Mouse (Mus musculus) midbrain, embryonic 11.5 days (tissue): ENCODE data around the gene Lrguk. TPM values are rescaled to one million over a fixed set of nuclear protein-coding genes. Genes with fewer than 3 reads are reported as not detected.
A peak's percentile ranks its signal among the peaks of the same experiment; 100 is the strongest.

Source experiments
- ATAC-seq: fragments of 200-750 bp; cut with Nextera tagmentation; 2 replicates; pipeline ENCODE4 v1.8.0; 2017; ENCODE audit warnings: moderate TSS enrichment, moderate library complexity; ENCODE audit not compliant: low FRiP score
- DNase-seq: peaks from one replicate; pipeline ENCODE4 v3.0.0; 2015; ENCODE audit warnings: low spot score; ENCODE audit errors: missing footprints
- H3K27ac ChIP-seq: fragments of 300-500 bp; sonication (generic); 2 replicates; pipeline ENCODE4 v1.5.1; 2014; ENCODE audit warnings: low read depth, low read length
- H3K27me3 ChIP-seq: fragments of 300-500 bp; sonication (generic); 2 replicates; pipeline ENCODE4 v1.6.1; 2014; ENCODE audit warnings: mild to moderate bottlenecking, low read length, moderate library complexity, mixed read lengths; ENCODE audit not compliant: control insufficient read depth, insufficient read depth
- H3K36me3 ChIP-seq: fragments of 300-500 bp; sonication (generic); 2 replicates; pipeline ENCODE4 v1.6.1; 2014; ENCODE audit warnings: mild to moderate bottlenecking, low read length, moderate library complexity, mixed read lengths; ENCODE audit not compliant: control insufficient read depth, insufficient read depth
- H3K4me1 ChIP-seq: fragments of 300-500 bp; sonication (generic); 2 replicates; pipeline ENCODE4 v1.6.1; 2014; ENCODE audit warnings: low read length; ENCODE audit not compliant: control insufficient read depth, insufficient read depth
- H3K4me2 ChIP-seq: fragments of 300-500 bp; sonication (generic); 2 replicates; pipeline ENCODE4 v1.6.1; 2014; ENCODE audit warnings: mild to moderate bottlenecking, moderate library complexity
- H3K4me3 ChIP-seq: fragments of 300-500 bp; sonication (generic); 2 replicates; pipeline ENCODE4 v1.5.1; 2014; ENCODE audit warnings: low read depth, low read length
- H3K9ac ChIP-seq: fragments of 300-500 bp; sonication (generic); 2 replicates; pipeline ENCODE4 v1.6.1; 2014; ENCODE audit warnings: low read length
- H3K9me3 ChIP-seq: fragments of 300-500 bp; sonication (generic); 2 replicates; pipeline ENCODE4 v1.6.1; 2016; ENCODE audit warnings: low read length; ENCODE audit not compliant: control insufficient read depth
- WGBS: fragments of 180-500 bp; shearing (Covaris S2); extraction: QIAGEN DNeasy Blood & Tissue Kit; methylation state at CpG from one replicate; pipeline ENCODE4 v1.1.7; 2014; 5-methylcytosine and 5-hydroxymethylcytosine counted together
- polyA plus RNA-seq: library from polyadenylated mRNA; unstranded; fragments of >200 nt; fragmentation: Nextera tagmentation; extraction: Ambion mirVana; gene quantifications from 2 replicates; pipeline ENCODE4 v1.2.1, GENCODE M21; 2014

Gene Lrguk
- polyA plus RNA-seq, 1 experiment from 2014 or later, result 0.78 TPM

DNA sequence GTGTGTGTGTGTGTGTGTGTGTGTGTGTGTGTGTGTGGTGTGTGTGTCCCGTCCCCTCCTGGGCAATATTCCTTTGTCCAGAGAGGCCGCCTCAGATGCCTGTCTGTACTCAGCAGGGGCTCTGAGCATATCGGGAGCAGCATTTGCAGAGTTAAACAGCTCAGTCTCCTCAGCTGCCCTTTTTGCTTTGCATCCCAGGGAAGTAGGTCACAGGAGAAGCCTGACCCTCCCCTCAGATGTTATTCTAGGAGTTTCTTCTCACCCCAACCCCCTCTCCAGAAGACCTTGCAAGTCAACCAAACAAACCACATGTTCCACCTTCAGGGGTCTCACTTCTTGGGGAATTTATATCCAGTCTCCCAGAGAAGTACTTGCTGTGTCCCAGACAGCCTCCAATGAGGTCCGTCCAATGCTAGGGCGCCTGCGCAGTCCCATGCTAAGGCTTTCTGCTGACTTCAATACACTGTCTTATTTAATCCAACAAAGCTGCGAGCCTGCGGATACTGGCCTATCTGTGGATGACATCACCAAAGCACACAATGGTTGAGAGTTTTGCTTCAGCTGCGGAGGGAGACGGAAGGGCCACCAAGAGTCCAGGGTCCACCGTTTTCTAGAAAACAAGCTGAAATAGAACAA is 17.4 kb downstream of the Lrguk start:
- 68% methylated on average over 11 of the region's 11 CpGs for WGBS
- H3K9ac ChIP-seq, result no peak overlapping the region
- ATAC-seq (no peak), DNase-seq (peak; percentile 80)
- no peak overlapping the region for H3K4me3 ChIP-seq
- no peak overlapping the region for H3K27ac ChIP-seq
- H3K9me3 ChIP-seq, result no peaks in the 10 kb centered on the region
- H3K4me1 ChIP-seq, result peaks cover 2% of the 10 kb centered on the region; the same call in 1 of the 2 replicates
- no peaks in the 10 kb centered on the region for H3K27me3 ChIP-seq
- H3K4me2 ChIP-seq, result no peak overlapping the region
- no peaks in the 10 kb centered on the region for H3K36me3 ChIP-seq

DNA sequence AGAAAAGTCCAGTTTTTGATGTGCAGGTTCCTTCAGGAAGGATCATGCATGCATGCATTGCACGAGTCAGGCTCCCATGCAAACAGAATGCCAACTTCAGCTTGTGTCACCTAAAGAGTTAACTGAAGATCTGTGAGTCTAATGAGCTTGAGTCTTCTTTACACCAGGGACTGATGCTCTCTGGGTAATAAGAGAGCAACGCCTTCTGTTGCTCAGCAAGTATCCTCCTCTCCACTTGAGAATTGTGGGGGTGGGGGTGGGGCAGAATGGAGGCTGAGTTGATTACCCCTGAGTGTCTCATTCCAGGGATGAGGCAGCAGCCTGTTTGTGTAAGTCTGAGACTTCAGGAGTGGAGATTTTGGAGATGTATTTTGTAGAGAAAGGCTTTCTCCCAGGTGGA is 20.2 kb downstream of the Lrguk start:
- H3K4me1 ChIP-seq, result peaks cover 2% of the 10 kb centered on the region; the same call in 1 of the 2 replicates
- no peak for ATAC-seq
- WGBS, result 63% methylated on average over 2 of the region's 2 CpGs
- H3K4me3 ChIP-seq, result no peak overlapping the region
- no peak overlapping the region for H3K9ac ChIP-seq
- H3K27ac ChIP-seq, result no peak overlapping the region
- no peaks in the 10 kb centered on the region for H3K27me3 ChIP-seq
- H3K4me2 ChIP-seq, result no peak overlapping the region
- DNase-seq, result peak; percentile 47
- no peaks in the 10 kb centered on the region for H3K9me3 ChIP-seq
- no peaks in the 10 kb centered on the region for H3K36me3 ChIP-seq

DNA sequence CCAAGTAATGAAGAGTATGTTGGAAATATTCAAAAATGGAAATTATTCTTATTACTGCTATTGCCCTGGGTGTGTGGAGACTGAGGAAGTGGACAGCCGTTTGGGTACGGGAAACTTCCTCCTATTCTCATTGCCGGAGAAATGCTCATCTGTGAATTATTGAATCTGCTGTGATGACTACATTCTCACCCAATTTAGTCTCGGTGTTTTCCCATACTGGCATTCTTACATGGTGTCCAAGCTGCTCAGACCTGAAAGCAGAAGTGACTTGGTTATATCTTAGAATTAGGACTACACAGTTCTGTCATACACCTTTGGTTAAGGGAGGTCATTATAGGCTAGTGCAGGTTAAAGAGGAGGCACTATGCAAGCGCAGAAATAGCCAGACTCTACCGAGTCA is 30.5 kb downstream of the Lrguk start:
- DNase-seq (peak; percentile 49), ATAC-seq (no peak)
- H3K9ac ChIP-seq, result no peak overlapping the region
- no peaks in the 10 kb centered on the region for H3K9me3 ChIP-seq
- H3K27me3 ChIP-seq, result no peaks in the 10 kb centered on the region
- H3K36me3 ChIP-seq, result no peaks in the 10 kb centered on the region
- no peak overlapping the region for H3K27ac ChIP-seq
- no peak overlapping the region for H3K4me2 ChIP-seq
- no peak overlapping the region for H3K4me3 ChIP-seq
- WGBS, result 97% methylated on average over 6 of the region's 6 CpGs
- H3K4me1 ChIP-seq, result no peaks in the 10 kb centered on the region

DNA sequence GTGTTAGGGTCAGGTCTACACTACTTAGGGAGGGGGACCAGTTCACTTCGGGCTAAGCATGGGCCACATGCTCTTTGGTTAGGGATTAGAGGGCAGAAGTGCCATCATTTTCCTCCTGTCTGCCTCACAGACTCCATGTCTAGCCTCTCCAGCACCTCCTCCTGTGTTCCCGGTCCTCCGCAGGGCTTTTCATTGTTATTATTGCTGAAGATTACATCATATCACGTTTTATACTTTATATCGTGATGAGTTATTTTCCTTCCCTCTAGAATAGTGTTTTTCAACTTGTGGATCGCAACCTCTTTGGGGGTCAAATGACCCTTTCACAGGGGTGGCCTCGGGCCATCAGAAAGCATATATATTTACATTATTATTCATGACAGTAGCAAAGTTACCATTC is 37.5 kb downstream of the Lrguk start:
- Histone ChIP-seq H3K27me3 (no peaks in the 10 kb centered on the region), H3K4me3 (no peak overlapping the region), H3K4me1 (peaks cover 7% of the 10 kb centered on the region; the same call in 1 of the 2 replicates), H3K9me3 (no peaks in the 10 kb centered on the region), H3K4me2 (no peak overlapping the region), H3K27ac (no peak overlapping the region), H3K9ac (no peak overlapping the region), H3K36me3 (no peaks in the 10 kb centered on the region)
- ATAC-seq (no peak), DNase-seq (peak; percentile 66)
- 93% methylated on average over 7 of the region's 7 CpGs for WGBS

DNA sequence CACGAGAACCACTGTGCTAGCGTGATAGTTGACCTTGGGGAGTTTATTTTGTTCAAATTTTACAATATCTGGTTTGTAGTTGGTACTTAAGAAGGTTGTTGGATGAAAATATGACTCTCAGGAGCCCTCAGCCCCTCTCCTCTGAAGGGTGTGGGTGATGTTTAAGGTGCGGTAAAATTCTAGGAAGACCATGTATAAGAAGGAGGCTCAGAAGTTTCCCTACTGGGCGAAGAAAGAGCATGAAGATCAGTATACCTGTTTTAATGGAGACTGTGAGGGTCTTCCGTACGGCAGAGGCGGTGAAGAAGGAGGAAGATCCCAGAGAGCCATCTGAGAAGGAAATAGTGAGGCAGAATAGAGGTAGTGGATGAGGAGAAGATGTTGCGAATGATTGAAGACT is 38.0 kb downstream of the Lrguk start:
- ATAC-seq (no peak), DNase-seq (peak; percentile 56)
- WGBS, result 91% methylated on average over 8 of the region's 8 CpGs
- Histone ChIP-seq H3K36me3 (no peaks in the 10 kb centered on the region), H3K4me2 (no peak overlapping the region), H3K4me1 (peaks cover 12% of the 10 kb centered on the region), H3K9ac (no peak overlapping the region), H3K27me3 (no peaks in the 10 kb centered on the region), H3K4me3 (no peak overlapping the region), H3K9me3 (no peaks in the 10 kb centered on the region), H3K27ac (no peak overlapping the region)

DNA sequence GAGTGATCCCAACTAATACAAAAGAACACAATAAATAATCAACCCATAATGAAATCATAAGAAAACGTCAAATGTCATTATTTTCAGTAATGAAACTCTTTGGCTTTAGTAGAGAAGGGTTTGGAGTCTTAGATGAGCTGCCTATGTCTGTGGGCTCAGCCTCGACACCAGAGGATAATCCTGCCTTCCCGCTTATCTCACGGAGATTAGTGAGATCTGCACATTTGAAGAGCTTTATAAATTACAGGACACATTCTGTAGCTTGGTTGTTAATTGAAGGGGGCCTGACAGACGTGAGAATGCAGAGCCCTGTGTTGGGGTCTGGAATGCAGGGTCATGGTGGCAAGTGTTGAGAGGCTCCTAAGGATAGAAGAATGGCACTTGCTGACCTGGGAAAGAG is 42.7 kb downstream of the Lrguk start:
- no peaks in the 10 kb centered on the region for H3K36me3 ChIP-seq
- 34% methylated on average over 5 of the region's 5 CpGs for WGBS
- H3K27me3 ChIP-seq, result no peaks in the 10 kb centered on the region
- no peak for DNase-seq
- no peaks in the 10 kb centered on the region for H3K9me3 ChIP-seq
- peak; percentile 61; the same call in 1 of the 2 replicates for ATAC-seq
- no peak overlapping the region for H3K4me2 ChIP-seq
- H3K4me3 ChIP-seq, result no peak overlapping the region
- no peak overlapping the region for H3K27ac ChIP-seq
- peaks cover 17% of the 10 kb centered on the region for H3K4me1 ChIP-seq
- H3K9ac ChIP-seq, result no peak overlapping the region

DNA sequence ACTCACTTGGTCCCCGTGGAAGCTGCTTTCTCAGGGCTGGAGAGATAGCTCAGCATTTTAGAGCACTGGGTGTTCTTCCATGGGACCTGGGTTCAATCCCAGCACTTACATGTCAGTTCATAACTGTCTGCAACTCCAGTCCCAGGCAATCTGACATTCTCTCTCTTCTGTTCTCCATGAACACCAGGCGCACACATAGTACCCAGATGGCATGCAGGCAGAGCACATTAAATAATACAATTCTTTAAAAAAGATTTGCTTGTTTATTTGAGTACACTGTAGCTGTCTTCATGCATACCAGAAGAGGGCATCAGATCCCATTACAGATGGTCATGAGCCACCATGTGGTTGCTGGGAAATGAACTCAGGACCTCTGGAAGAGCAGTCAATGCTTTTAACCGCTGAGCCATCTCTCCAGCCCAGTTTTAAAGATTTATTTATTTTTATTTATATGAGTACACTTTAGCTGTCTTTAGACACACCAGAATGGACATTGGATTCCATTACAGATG is 44.7 kb downstream of the Lrguk start:
- H3K36me3 ChIP-seq, result no peaks in the 10 kb centered on the region
- H3K27me3 ChIP-seq, result no peaks in the 10 kb centered on the region
- no peak for DNase-seq
- H3K4me3 ChIP-seq, result no peak overlapping the region
- 87% methylated on average over 3 of the region's 3 CpGs for whole genome bisulfite sequencing
- ATAC-seq, result no peak
- peaks cover 17% of the 10 kb centered on the region for H3K4me1 ChIP-seq
- no peak overlapping the region for H3K4me2 ChIP-seq
- no peaks in the 10 kb centered on the region for H3K9me3 ChIP-seq
- H3K27ac ChIP-seq, result no peak overlapping the region
- no peak overlapping the region for H3K9ac ChIP-seq

DNA sequence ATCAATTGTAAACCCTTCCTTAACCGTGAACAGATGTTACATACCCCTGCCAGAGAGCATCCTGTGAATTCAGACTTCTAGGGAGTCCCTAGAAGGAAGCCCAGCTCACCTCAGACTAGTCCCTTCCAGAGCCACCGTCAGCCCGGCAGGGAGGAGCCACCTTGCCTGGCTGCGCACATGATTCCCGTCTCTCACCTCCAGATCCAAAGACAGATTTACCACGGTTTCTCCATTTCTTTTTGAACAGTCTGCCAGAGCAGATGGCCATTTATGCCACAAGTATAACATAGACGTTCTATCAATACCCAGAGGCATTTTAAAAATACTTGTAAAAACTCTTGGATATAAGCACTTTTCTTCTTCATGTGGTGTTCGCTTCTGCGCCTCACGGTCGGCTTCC is 46.3 kb downstream of the Lrguk start:
- Histone ChIP-seq H3K4me3 (no peak overlapping the region), H3K4me2 (no peak overlapping the region), H3K9ac (no peak overlapping the region), H3K27ac (no peak overlapping the region), H3K27me3 (no peaks in the 10 kb centered on the region), H3K4me1 (peaks cover 17% of the 10 kb centered on the region), H3K9me3 (no peaks in the 10 kb centered on the region), H3K36me3 (no peaks in the 10 kb centered on the region)
- 85% methylated on average over 11 of the region's 11 CpGs for WGBS
- ATAC-seq (no peak), DNase-seq (no peak)

DNA sequence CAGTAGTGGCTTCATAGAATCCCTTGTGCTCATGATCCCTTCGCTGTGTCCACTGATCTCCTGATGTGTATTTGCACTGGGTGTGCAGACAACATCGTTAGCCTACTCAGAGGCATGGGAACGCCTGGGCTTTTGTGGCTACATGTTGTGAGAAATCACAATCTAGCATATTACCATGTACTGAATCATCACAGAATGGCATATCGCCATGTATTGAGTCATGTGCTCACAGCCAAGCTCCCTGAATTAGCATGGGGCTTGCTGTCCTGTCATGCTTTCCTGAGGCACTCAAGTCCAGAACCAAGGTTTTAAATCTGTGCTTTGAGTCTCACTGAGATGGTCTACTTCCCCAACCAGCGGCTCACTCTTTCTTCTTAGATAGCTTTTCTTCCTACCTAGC is 54.2 kb downstream of the Lrguk start:
- ATAC-seq (no peak), DNase-seq (no peak)
- Histone ChIP-seq H3K36me3 (no peaks in the 10 kb centered on the region), H3K4me2 (no peak overlapping the region), H3K4me1 (peaks cover 7% of the 10 kb centered on the region; the same call in 1 of the 2 replicates), H3K9ac (no peak overlapping the region), H3K9me3 (no peaks in the 10 kb centered on the region), H3K27me3 (no peaks in the 10 kb centered on the region), H3K27ac (no peak overlapping the region), H3K4me3 (no peak overlapping the region)
- 89% methylated on average over 5 of the region's 5 CpGs for WGBS
